Mouse (Mus musculus) neural tube, embryonic 15.5 days (tissue): ENCODE measurements around the gene Mst1. TPM values are rescaled to one million over a fixed set of nuclear protein-coding genes. Genes with fewer than 3 reads are reported as not detected.

Experiments
- ATAC-seq: fragments of 200-750 bp; cut with Nextera tagmentation; 2 replicates; pipeline ENCODE4 v1.8.0; 2017; ENCODE audit warnings: mild to moderate bottlenecking, moderate TSS enrichment, moderate library complexity; ENCODE audit not compliant: low FRiP score
- H3K27ac ChIP-seq: fragments of 300-500 bp; sonication (generic); replicated peaks from 2 replicates; pipeline ENCODE4 v1.5.1; 2015; ENCODE audit warnings: mild to moderate bottlenecking, inconsistent platforms
- H3K27me3 ChIP-seq: fragments of 300-500 bp; sonication (generic); replicated peaks from 2 replicates; pipeline ENCODE4 v1.6.1; 2015; ENCODE audit warnings: inconsistent platforms
- H3K36me3 ChIP-seq: fragments of 300-500 bp; sonication (generic); 2 replicates; pipeline ENCODE4 v1.6.1; 2015; ENCODE audit warnings: inconsistent platforms
- H3K4me1 ChIP-seq: fragments of 300-500 bp; sonication (generic); 2 replicates; pipeline ENCODE4 v1.6.1; 2015; ENCODE audit warnings: inconsistent platforms
- H3K4me2 ChIP-seq: fragments of 300-500 bp; sonication (generic); 2 replicates; pipeline ENCODE4 v1.6.1; 2015; ENCODE audit warnings: inconsistent platforms, mild to moderate bottlenecking, moderate library complexity
- H3K4me3 ChIP-seq: fragments of 300-500 bp; sonication (generic); replicated peaks from 2 replicates; pipeline ENCODE4 v1.5.1; 2015; ENCODE audit warnings: mild to moderate bottlenecking, inconsistent platforms
- H3K9ac ChIP-seq: fragments of 300-500 bp; sonication (generic); replicated peaks from 2 replicates; pipeline ENCODE4 v1.6.1; 2015; ENCODE audit warnings: mild to moderate bottlenecking, inconsistent platforms
- H3K9me3 ChIP-seq: fragments of 300-500 bp; sonication (generic); replicated peaks from 2 replicates; pipeline ENCODE4 v1.6.1; 2016; ENCODE audit warnings: inconsistent platforms
- WGBS: fragments of 180-500 bp; shearing (Covaris S2); methylation state at CpG from one replicate; pipeline ENCODE4 v1.1.7; 2015; ENCODE audit warnings: mixed read lengths; 5-methylcytosine and 5-hydroxymethylcytosine counted together
- polyA plus RNA-seq: library from polyadenylated mRNA; unstranded; fragments of >200 nt; fragmentation: Nextera tagmentation; extraction: Ambion mirVana; gene quantifications from 2 replicates; pipeline ENCODE4 v1.2.1, GENCODE M21; 2015

Mst1 gene
- polyA plus RNA-seq, 1 experiment from 2014 or later, result not detected

DNA sequence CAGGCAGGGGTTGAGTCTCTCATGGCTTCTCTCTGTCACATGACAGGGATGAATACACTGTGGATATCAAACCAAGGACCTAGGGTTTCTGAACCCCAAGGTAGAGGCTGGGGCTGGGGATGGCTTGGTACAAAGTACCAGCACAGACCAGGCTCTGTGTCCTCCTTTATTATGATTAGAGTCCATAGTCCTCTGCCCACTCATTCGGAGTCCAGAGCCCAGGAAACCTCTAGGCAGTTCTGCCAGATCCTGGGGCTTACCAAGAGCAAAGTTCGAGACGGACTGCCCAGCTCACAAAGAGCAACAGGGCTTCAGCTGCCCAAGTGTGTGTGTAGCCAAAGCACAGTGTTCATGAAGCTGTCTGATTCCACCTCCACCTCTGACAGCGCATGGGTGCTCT is 5.0 kb downstream of the Mst1 start:
- Histone ChIP-seq H3K27ac (no peak overlapping the region), H3K9me3 (no peaks in the 10 kb centered on the region), H3K9ac (no peak overlapping the region), H3K27me3 (peaks cover 46% of the 10 kb centered on the region), H3K36me3 (peaks cover 64% of the 10 kb centered on the region), H3K4me3 (no peak overlapping the region), H3K4me1 (peaks cover 12% of the 10 kb centered on the region), H3K4me2 (no peak overlapping the region)
- WGBS, result 90% methylated on average over 4 of the region's 4 CpGs
- ATAC-seq, result no peak

DNA sequence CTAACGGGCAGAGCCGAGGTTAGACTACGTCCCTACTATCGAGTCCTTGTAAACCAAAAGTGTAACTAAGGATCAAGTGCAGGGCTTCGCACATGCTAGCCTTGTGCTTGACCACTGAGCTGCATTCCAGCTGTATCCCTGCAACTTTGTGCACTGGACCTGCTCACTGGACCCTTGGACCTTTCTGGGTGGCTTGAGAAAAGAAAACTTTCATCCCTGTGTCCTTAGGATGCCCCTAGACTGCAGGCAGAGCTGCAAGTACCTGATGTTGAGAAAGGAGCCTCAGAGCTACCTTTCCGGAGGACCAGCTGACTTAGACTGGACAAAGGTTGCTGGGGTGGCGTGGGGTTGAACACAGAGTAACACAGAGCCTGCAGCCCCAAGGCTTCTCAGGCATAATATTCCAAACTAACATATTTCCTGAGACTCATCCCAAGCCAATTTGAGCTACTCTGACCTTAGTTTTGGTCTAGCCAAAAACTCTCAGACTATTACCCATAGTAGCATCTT is 10.4 kb downstream of the Mst1 start:
- no peak overlapping the region for H3K4me3 ChIP-seq
- H3K4me2 ChIP-seq, result no peak overlapping the region
- H3K27me3 ChIP-seq, result no peaks in the 10 kb centered on the region
- ATAC-seq, result no peak
- WGBS, result 97% methylated on average over 7 of the region's 7 CpGs
- H3K27ac ChIP-seq, result no peak overlapping the region
- H3K36me3 ChIP-seq, result peaks cover 69% of the 10 kb centered on the region
- H3K4me1 ChIP-seq, result peaks cover 27% of the 10 kb centered on the region
- no peak overlapping the region for H3K9ac ChIP-seq
- H3K9me3 ChIP-seq, result no peaks in the 10 kb centered on the region

DNA sequence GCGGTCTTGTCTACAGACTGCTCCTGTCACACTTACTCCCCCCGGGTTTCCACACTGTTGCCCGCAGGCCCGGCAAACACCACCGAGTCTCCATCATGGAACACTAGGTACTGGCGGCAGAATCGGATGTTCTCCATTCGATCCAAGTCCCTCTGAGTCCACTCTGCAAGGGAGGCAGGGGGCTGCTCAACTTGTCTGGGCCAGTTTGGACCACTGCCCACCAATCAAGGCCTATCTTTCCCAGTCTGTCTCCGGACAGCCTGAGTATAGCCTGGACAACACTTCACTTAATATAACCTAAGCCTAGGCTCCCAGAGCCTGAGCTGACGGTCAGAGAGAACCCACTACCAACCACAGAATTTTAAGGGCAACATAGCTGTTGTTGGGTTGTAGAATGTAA is 13.3 kb downstream of the Mst1 start:
- H3K4me3 ChIP-seq, result peak overlapping the region; percentile 70
- peak overlapping the region; percentile 80; the same call in 1 of the 2 replicates for H3K27ac ChIP-seq
- H3K4me2 ChIP-seq, result peak overlapping the region; percentile 97
- no peak for ATAC-seq
- no peaks in the 10 kb centered on the region for H3K9me3 ChIP-seq
- peaks cover 51% of the 10 kb centered on the region for H3K36me3 ChIP-seq
- H3K9ac ChIP-seq, result peak overlapping the region; percentile 83
- H3K4me1 ChIP-seq, result peaks cover 35% of the 10 kb centered on the region
- no peaks in the 10 kb centered on the region for H3K27me3 ChIP-seq
- 75% methylated on average over 10 of the region's 10 CpGs for WGBS

DNA sequence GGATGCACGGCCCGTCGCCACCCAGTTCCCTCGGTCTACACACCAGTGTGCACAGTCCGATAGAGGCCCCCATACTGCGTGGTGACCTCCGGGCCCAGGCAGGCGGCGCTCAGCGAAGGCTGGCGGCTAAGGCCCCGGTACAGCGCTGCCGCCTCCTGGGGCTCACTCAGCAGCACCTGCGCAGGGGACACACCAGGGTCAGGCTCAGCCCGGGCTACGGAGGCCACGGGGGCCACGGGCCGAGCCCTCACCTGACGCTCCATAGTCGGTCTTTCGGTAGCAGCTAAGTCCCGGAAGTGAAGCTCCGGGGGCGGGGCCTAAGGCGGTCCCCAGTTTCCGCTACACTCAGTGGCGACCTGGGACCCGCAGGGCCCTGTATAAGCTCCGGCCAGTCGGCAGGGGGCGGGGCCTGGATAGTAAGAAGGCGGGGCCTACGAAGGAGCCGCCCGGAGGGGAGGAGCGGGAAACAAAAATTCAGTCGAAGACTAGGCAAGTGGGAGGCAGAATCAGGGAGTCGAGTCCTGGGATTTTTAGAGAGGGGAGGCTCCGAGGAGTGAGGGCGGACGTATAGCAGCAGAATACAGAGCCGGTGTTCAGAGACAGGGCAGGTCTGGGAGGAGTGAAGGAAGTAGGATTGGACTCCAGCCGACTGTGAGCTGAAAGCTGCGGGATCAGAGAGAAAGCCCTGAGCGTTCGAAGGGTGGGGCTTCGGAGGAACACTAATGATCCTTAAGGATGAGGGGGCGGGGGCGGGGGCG is 14.1 kb downstream of the Mst1 start, which contains the start of gene Apeh:
TSS of gene Apeh (minus strand) at position 423 of the 758 bp plus-strand sequence.
- Histone ChIP-seq H3K36me3 (peaks cover 51% of the 10 kb centered on the region), H3K4me3 (peak within 1 kb of the TSS; percentile 70), H3K4me1 (peaks cover 35% of the 10 kb centered on the region), H3K9me3 (no peaks in the 10 kb centered on the region), H3K27ac (peak within 1 kb of the TSS; percentile 80), H3K9ac (peak within 1 kb of the TSS; percentile 83), H3K27me3 (no peaks in the 10 kb centered on the region), H3K4me2 (peak within 1 kb of the TSS; percentile 97)
- peak; percentile 91 for ATAC-seq
- WGBS, result under 1% methylated on average over 52 of the region's 52 CpGs

DNA sequence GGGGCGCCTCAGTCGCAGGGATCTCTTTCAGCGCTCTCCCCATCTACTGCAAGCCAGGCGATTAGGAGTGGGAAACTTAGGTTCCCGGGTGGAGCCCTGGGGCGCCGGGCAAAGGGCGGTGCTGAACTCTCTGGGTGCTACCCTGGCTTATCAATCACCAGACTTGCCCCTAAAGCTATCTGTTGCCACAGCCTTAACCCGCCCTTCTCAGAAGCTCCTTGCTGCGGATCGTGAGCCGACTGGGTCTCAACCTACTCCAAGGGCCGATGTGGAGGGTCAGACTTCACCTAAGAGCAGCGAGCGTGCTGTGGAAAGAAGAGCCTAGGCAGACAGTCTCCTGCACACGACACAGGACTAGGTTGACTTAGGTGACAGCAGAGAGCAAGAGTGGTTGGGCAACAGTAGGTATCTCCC is 14.8 kb downstream of the Mst1 start:
- peaks cover 35% of the 10 kb centered on the region for H3K4me1 ChIP-seq
- peak overlapping the region; percentile 83 for H3K9ac ChIP-seq
- H3K27ac ChIP-seq, result peak overlapping the region; percentile 80
- no peaks in the 10 kb centered on the region for H3K9me3 ChIP-seq
- WGBS, result under 1% methylated on average over 16 of the region's 16 CpGs
- peak overlapping the region; percentile 97 for H3K4me2 ChIP-seq
- H3K36me3 ChIP-seq, result peaks cover 51% of the 10 kb centered on the region
- no peaks in the 10 kb centered on the region for H3K27me3 ChIP-seq
- H3K4me3 ChIP-seq, result peak overlapping the region; percentile 70
- ATAC-seq, result peak; percentile 43

DNA sequence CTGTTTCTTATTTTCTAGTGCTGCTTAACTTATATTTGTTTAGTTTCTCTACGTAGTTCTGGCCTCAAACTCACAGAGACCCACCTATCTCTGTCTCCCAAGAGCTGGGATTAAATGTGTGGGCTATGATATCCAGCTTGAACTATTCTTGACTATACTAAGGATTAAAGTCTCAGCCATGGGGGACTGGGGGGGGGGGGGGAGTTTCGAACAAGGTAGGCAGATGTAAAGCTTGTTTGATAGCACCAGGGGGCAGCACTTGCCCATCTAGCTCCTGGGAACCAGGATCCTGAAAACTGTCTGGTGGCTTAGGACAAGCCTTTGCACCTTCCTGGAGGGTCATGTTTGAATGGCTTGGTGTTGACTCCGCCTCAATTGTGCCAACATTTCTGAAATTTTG is 15.3 kb downstream of the Mst1 start:
- no peak for ATAC-seq
- Histone ChIP-seq H3K4me2 (peak overlapping the region; percentile 97), H3K36me3 (peaks cover 46% of the 10 kb centered on the region), H3K27me3 (no peaks in the 10 kb centered on the region), H3K4me3 (peak overlapping the region; percentile 70), H3K4me1 (peaks cover 35% of the 10 kb centered on the region), H3K9ac (no peak overlapping the region; the same call in 1 of the 2 replicates), H3K9me3 (no peaks in the 10 kb centered on the region), H3K27ac (no peak overlapping the region)
- 21% methylated on average over 3 of the region's 3 CpGs for WGBS

DNA sequence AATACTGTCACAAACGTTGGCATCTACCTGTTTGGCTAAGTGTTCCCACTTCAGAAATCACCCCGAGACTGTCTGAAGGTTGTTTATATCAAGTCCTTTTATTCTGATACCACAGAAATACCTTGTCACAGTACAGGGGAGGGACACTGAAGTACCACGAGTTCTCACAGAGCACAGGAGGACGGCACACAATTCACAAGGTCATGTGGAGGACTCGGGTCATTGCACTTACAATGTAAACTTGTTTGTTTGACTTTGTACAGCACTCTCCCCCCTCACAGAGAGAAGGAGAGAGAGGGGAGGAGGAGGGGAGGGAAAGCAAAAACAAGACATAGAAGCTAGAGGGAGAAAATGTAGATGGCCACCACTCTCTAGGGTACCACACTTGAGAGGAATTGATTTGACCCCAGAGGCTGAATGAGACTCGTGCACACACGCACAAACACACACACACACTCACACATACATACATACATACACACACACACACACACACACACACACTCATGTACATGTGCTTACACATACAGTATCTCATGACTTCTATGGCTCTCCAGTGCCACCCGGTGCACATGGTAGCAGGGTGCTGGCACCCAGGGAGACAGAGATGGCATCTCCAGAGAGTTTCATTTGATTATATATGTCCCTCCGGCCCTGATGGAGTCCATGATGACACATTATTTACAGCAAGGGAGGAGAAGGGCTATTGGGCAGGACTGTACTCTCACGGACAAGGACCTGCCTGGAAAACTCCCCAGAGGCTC is 15.9 kb downstream of the Mst1 start:
- Histone ChIP-seq H3K27ac (no peak overlapping the region), H3K36me3 (peaks cover 45% of the 10 kb centered on the region), H3K4me2 (no peak overlapping the region), H3K27me3 (no peaks in the 10 kb centered on the region), H3K4me3 (no peak overlapping the region), H3K9ac (no peak overlapping the region), H3K4me1 (peaks cover 35% of the 10 kb centered on the region), H3K9me3 (no peaks in the 10 kb centered on the region)
- no peak for ATAC-seq
- 60% methylated on average over 10 of the region's 10 CpGs for WGBS

DNA sequence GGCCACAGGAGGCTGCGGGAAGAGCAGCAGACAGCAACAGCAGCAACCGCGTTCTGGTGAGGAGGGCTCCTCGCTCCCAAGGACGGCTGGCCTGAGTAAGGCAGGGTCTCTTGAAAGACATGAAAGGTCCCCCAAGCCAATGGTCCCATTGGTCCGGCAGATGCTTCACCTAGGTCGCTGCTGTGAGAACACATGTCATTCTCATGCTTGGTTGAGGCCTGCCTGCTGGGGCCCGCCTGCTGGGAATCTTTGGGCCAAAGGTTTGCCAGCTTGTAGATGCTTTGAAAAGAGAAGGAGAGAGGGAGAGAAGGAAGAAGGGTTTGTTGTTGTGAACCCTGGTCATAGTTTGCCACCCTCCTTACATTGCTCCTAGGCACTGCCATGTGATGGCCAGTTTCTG is 19.4 kb downstream of the Mst1 start:
- H3K9me3 ChIP-seq, result no peaks in the 10 kb centered on the region
- H3K27ac ChIP-seq, result no peak overlapping the region
- no peak for ATAC-seq
- peaks cover 18% of the 10 kb centered on the region for H3K4me1 ChIP-seq
- no peak overlapping the region for H3K4me3 ChIP-seq
- WGBS, result 89% methylated on average over 8 of the region's 8 CpGs
- no peaks in the 10 kb centered on the region for H3K27me3 ChIP-seq
- no peak overlapping the region for H3K4me2 ChIP-seq
- H3K36me3 ChIP-seq, result peaks cover 56% of the 10 kb centered on the region
- H3K9ac ChIP-seq, result no peak overlapping the region

DNA sequence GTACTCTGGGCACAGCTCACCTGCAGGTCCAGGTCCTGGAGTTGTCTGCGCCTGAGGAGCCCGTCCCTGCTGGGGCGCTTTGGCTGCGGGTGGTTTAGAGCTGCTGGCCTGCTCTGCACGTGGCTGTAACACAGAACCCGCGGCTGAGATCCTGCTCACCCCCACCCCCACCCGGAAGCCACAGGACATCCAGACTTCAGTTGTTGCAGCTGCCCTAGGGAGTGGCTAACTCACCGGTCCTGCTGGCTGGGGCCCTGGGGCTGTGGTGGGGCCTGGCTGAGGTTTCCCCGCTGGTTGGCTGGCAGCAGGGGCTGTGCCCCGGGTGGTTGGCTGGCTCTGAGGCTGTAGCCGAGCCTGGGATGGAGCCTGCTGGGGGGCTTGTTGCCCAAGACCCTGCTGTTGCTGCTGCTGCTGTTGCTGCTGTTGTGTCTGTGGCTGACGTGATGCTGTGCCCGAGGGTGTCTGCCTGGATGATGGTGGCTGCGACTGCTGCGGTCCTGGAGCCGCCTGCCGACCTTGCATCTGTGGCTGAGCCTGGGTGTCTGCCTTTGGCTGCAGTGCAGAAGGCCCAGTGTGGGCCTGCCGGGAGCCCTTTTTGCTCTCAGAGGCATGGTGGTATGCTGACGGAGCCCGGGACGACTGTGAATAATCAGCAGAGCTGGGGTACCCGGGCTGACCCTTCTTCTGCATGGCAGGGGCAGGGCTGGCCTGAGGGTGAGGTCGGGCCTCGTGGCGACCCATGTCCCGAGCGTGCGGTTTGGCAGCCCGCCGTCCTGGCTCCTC is 24.7 kb downstream of the Mst1 start:
- H3K4me2 ChIP-seq, result no peak overlapping the region
- ATAC-seq, result no peak
- no peak overlapping the region; the same call in 1 of the 2 replicates for H3K9ac ChIP-seq
- peaks cover 11% of the 10 kb centered on the region for H3K4me1 ChIP-seq
- no peaks in the 10 kb centered on the region for H3K9me3 ChIP-seq
- 39% methylated on average over 31 of the region's 31 CpGs for WGBS
- H3K4me3 ChIP-seq, result no peak overlapping the region
- H3K36me3 ChIP-seq, result peaks cover 70% of the 10 kb centered on the region
- no peak overlapping the region for H3K27ac ChIP-seq
- no peaks in the 10 kb centered on the region for H3K27me3 ChIP-seq

DNA sequence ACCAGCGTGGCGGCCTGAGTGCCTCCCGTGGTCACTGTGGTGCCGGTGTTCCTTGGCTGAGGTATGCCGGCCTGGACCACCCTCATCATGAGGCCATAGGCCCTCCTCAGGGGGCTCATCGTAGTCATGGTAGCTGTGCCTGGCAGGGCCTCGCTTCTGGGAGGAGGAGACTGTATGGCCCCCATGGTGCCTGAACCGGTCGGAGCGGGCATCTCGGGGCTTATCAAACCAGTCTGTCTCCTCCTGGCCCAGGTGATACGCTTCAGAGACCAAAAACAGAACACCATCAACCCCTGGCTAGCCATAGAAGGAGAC is 25.3 kb downstream of the Mst1 start:
- H3K4me1 ChIP-seq, result peaks cover 13% of the 10 kb centered on the region
- H3K9me3 ChIP-seq, result no peaks in the 10 kb centered on the region
- ATAC-seq, result no peak
- WGBS, result 67% methylated on average over 12 of the region's 12 CpGs
- no peak overlapping the region for H3K27ac ChIP-seq
- no peak overlapping the region for H3K4me2 ChIP-seq
- H3K27me3 ChIP-seq, result no peaks in the 10 kb centered on the region
- H3K4me3 ChIP-seq, result no peak overlapping the region
- H3K9ac ChIP-seq, result no peak overlapping the region
- peaks cover 74% of the 10 kb centered on the region for H3K36me3 ChIP-seq

DNA sequence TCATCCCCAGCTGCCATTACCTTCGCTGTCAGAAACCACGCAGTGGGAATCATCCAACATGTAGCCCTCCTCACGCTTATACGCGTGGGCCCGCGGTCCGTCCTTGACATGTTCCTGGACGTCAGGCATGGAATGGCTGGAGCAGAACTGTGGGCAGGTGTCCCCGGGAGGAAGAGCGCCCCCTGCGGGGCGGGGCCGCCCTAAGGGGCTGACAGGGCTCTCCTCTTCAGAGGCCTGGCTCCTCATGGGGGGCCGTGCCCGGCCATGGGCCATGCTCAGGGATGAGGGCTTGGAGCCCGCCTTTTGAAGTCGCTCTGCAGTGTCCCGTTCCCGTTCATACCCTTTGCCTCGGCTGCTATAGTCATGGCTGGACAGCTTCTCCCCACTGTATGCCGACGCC is 25.9 kb downstream of the Mst1 start:
- no peak for ATAC-seq
- no peaks in the 10 kb centered on the region for H3K9me3 ChIP-seq
- peaks cover 19% of the 10 kb centered on the region for H3K4me1 ChIP-seq
- no peak overlapping the region for H3K4me2 ChIP-seq
- H3K4me3 ChIP-seq, result no peak overlapping the region
- H3K9ac ChIP-seq, result no peak overlapping the region
- no peaks in the 10 kb centered on the region for H3K27me3 ChIP-seq
- H3K27ac ChIP-seq, result no peak overlapping the region
- peaks cover 71% of the 10 kb centered on the region for H3K36me3 ChIP-seq
- WGBS, result 93% methylated on average over 23 of the region's 23 CpGs
